Mouse (Mus musculus): ENCODE data around the gene Timm44. TPM values are rescaled to one million over a fixed set of nuclear protein-coding genes. Genes with fewer than 3 reads are reported as not detected.
A peak's percentile ranks its signal among the peaks of the same experiment; 100 is the strongest.

Timm44 gene
- total and polyA plus RNA-seq, 3 experiments: 174 to 199 TPM; not detected in 1

DNA sequence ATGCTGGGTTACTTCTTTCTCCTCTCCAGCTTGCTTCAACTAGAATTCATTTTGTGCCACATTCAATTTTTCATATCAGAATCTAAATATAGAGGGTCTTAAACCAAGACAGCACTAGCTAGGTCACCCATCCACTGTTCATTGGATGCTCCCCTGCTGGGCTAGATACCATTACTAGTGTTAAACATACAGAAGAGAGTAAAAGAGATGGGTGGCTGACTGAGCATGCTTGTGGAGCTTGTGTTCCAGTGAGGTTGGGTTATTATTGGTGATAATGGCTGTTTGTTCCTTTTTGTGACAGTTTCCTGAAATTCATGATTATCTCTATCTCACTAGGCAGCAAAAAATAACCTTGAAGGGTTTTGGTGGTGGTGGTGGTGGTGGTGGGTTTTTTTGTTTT is 53.7 kb downstream of the Timm44 start (continued):
- peak; percentile 46 for TF ChIP-seq ZNF384 (IDR thresholded peaks at IDR 0.05; ENCODE audit: low read depth, low read length)

DNA sequence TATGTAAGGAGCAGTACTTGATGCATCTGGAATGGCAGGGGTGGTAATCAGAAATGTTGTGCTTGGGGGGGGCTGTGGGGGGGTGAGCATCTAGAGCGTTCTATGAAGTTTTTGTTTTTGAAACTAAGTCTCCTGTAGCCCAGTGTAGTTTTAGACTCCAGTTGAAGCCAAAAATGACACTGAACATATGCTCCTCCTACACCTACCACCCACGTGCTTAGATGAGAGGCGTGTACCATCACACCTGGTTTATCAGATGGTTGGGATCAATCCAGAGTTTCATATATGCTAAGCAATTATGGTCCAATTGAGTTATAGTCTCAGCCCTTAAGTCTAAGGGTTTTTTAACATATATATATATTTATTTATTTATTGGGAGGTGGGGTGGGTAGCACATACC is 56.1 kb downstream of the Timm44 start:
- no peaks in the 10 kb centered on the region for H3K27me3 ChIP-seq (ENCODE audit: control insufficient read depth in 1 of 2, insufficient read depth in 2 of 2, low read length in 2 of 2)
- no peak for DNase-seq (ENCODE audit: low read depth, low spot score)
- no peak overlapping the region for H3K4me3 ChIP-seq (ENCODE audit: control insufficient read depth in 1 of 2, insufficient read depth in 1 of 2, low read depth in 2 of 2, low read length in 2 of 2)
- no peak overlapping the region for H3K27ac ChIP-seq (ENCODE audit: control insufficient read depth, low read depth, low read length)
- no peak overlapping the region for H3K9ac ChIP-seq (ENCODE audit: control insufficient read depth, low read depth, low read length, poor library complexity, severe bottlenecking)
- no peaks in the 10 kb centered on the region for H3K79me2 ChIP-seq (ENCODE audit: control insufficient read depth, insufficient read depth, low read length, poor library complexity)
- peaks cover 8 to 20% of the 10 kb centered on the region in 2 experiments for H3K4me1 ChIP-seq (ENCODE audit: control insufficient read depth in 1 of 2, insufficient read depth in 2 of 2, low read length in 2 of 2)
- TF ChIP-seq E2F4 (IDR thresholded peaks at IDR 0.05; ENCODE audit: borderline replicate concordance, low read depth, low read length): no peak
- TF ChIP-seq CHD1 (IDR thresholded peaks at IDR 0.05; ENCODE audit: low read depth, low read length): no peak
- no peak for TF ChIP-seq BHLHE40 (IDR thresholded peaks at IDR 0.05; ENCODE audit: borderline replicate concordance, low read depth, low read length)
- no peak for TF ChIP-seq SMC3 (IDR thresholded peaks at IDR 0.05; ENCODE audit: low read depth, low read length)
- TF ChIP-seq MYB (IDR thresholded peaks at IDR 0.05; ENCODE audit: low read depth, low read length): no peak
- TF ChIP-seq ELF1 (IDR thresholded peaks at IDR 0.05; ENCODE audit: low read depth, low read length): no peak
- TF ChIP-seq MEF2A (IDR thresholded peaks at IDR 0.05; ENCODE audit: extremely low read depth, insufficient replicate concordance, low read depth, low read length, poor library complexity, severe bottlenecking): no peak
- no peak for TF ChIP-seq USF1 (IDR thresholded peaks at IDR 0.05; ENCODE audit: low read depth, low read length)
- TF ChIP-seq KAT2A (conservative IDR thresholded peaks at IDR 0.05; ENCODE audit: low read depth, low read length): no peak
- TF ChIP-seq UBTF (IDR thresholded peaks at IDR 0.05; ENCODE audit: borderline replicate concordance, insufficient read depth, low read depth, low read length): no peak
- TF ChIP-seq ZNF384 (IDR thresholded peaks at IDR 0.05; ENCODE audit: low read depth, low read length): no peak
- no peak for TF ChIP-seq ZKSCAN1 (IDR thresholded peaks at IDR 0.05; ENCODE audit: low read depth, low read length)
- no peak for TF ChIP-seq EP300 (IDR thresholded peaks at IDR 0.05; ENCODE audit: low read depth in 1 of 2, low read length in 2 of 2)
- peaks cover 0 to 12% of the 10 kb centered on the region in 2 experiments; a peak in 2 of 4 replicates for H3K36me3 ChIP-seq (ENCODE audit: control insufficient read depth in 1 of 2, insufficient read depth in 2 of 2, low read length in 2 of 2)
- H3K9me3 ChIP-seq (replicated peaks; ENCODE audit: insufficient read depth, low read length): no peaks in the 10 kb centered on the region

DNA sequence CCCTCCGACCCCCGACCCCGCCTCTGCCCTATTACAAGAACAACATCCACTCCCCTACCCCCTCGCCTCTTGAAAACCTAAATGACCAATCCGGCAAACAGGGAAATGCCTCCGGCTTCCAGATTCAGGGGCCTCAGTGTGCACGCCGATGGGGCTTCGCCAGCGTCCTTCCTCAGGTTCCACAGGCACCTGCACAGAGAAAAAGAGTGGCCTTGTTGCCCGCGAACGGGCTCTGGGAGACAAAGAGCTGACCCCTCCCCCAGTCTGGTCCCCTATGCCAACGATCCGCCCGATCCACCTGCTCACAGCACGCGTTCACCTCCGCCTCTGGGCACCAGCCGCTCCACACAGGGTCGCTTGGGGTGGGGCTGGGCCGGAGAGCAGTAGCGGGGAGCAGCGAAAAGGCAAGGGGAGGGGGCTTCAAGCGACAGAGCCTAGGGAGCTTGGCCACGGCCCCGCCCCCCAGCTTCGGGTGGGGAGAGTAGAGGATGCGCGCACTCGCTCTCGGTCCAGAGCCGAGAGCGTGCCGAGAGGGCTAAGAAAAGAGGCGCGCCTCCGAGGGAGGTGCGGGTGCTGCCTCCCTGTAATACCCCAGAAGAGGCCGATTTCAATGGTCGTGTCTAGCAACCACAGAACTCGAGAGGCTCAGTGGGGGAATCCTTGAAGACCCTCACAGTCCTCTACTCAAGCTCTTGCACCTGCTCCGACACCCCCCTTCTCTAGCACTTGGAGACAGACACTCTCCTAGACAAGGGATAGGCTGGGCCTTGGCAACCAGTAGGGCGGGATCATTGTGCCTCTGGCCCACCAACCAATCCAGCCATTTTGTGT is 58.7 kb downstream of the Timm44 start, which contains the start of gene Prr36:
TSS of gene Prr36 (minus strand) at position 669 of the 831 bp plus-strand sequence.
- H3K27me3 ChIP-seq (ENCODE audit: control insufficient read depth in 1 of 2, insufficient read depth in 2 of 2, low read length in 2 of 2): no peaks in the 10 kb centered on the region

More for the DNA sequence above, 58.7 kb downstream of the Timm44 start, which contains the start of gene Prr36:
- Histone ChIP-seq H3K36me3 (ENCODE audit: control insufficient read depth in 1 of 2, insufficient read depth in 2 of 2, low read length in 2 of 2) (peaks cover 0 to 7% of the 10 kb centered on the region in 2 experiments; a peak in 2 of 4 replicates), H3K4me3 (ENCODE audit: control insufficient read depth in 1 of 2, insufficient read depth in 1 of 2, low read depth in 2 of 2, low read length in 2 of 2) (no peak within 1 kb of the TSS), H3K79me2 (ENCODE audit: control insufficient read depth, insufficient read depth, low read length, poor library complexity) (no peaks in the 10 kb centered on the region), H3K27ac (ENCODE audit: control insufficient read depth, low read depth, low read length) (no peak within 1 kb of the TSS), H3K4me1 (ENCODE audit: control insufficient read depth in 1 of 2, insufficient read depth in 2 of 2, low read length in 2 of 2) (peaks cover 4 to 23% of the 10 kb centered on the region in 2 experiments), H3K9ac (ENCODE audit: control insufficient read depth, low read depth, low read length, poor library complexity, severe bottlenecking) (no peak within 1 kb of the TSS), H3K9me3 (replicated peaks; ENCODE audit: insufficient read depth, low read length) (no peaks in the 10 kb centered on the region)
- DNase-seq (ENCODE audit: low read depth, low spot score): no peak
- TF ChIP-seq MYC (IDR thresholded peaks at IDR 0.05; ENCODE audit: low read depth, low read length) (no peak), POLR2A (IDR thresholded peaks at IDR 0.05; ENCODE audit: control insufficient read depth in 1 of 2, insufficient read depth in 1 of 2, low read depth in 1 of 2, low read length in 2 of 2, poor library complexity in 1 of 2) (0 out of 4 replicates have a peak, but pooled peaks of 1 of the 2 experiments have one; percentile 13)
